ENCODE assay signal across 8 mouse cellular contexts in the genomic region with DNA sequence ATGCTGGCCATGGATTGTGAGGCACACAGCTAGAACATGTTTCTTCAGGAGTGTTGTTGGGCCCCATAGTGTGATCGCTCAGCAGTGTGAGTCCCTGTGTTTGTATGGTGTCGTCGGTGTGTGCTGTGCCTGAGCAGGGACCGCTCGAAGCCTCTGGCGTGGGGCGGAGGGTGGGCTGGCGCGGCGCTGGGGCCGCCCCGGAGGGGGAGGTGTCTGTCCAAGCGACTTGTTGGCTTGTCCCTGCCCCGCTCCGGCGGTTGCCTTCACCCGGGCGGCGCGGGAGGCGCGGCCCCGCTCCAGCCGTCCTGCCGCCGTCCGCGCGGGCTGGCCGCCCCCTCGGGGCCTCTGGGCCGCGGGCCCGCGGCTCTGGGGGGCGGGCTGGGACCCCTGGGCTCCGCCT. TPM values are rescaled to one million over a fixed set of nuclear protein-coding genes. Genes with fewer than 3 reads are reported as not detected.
DNase-seq lines count a peak whose midpoint lies in the region; ATAC-seq and TF ChIP-seq lines count a peak whose summit lies in the region.

No protein-coding gene starts in this region.

- TF ChIP-seq POLR2A in spleen, adult 2 months (IDR thresholded peaks at IDR 0.05; ENCODE audit: low read depth, low read length) = no peak

- H3K4me3 ChIP-seq in G1E (ENCODE audit: low read depth, low read length) = peak overlapping the region; percentile 74
- H3K4me3 ChIP-seq in embryonic facial prominence, embryonic 11.5 days (ENCODE audit: low read depth, low read length) = peak overlapping the region; percentile 56
- peak overlapping the region; percentile 99 for H3K4me3 ChIP-seq in heart, embryonic 10.5 days
- peak overlapping the region; percentile 82 for H3K4me3 ChIP-seq in lung, postnatal 0 days (ENCODE audit: low read depth, low read length)
- H3K4me3 ChIP-seq in spleen, adult 2 months (ENCODE audit: extremely low read depth, insufficient read depth, insufficient read length) = peak overlapping the region; percentile 50; the same call in 1 of the 2 replicates

- peaks cover 21% of the 10 kb centered on the region for H3K27me3 ChIP-seq in G1E (ENCODE audit: insufficient read depth, low read length)
- peaks cover 7% of the 10 kb centered on the region; the same call in 1 of the 2 replicates for H3K27me3 ChIP-seq in embryonic facial prominence, embryonic 11.5 days (ENCODE audit: control insufficient read depth, insufficient read depth, low read length)
- H3K27me3 ChIP-seq in heart, embryonic 10.5 days (ENCODE audit: insufficient read depth, poor library complexity, severe bottlenecking) = no peaks in the 10 kb centered on the region
- no peaks in the 10 kb centered on the region for H3K27me3 ChIP-seq in lung, postnatal 0 days (replicated peaks; ENCODE audit: insufficient read depth, low read length)
- peaks cover 9% of the 10 kb centered on the region for H3K27me3 ChIP-seq in spleen, adult 2 months (ENCODE audit: control insufficient read depth, insufficient read depth, low read length)

- H3K4me1 ChIP-seq in G1E (ENCODE audit: insufficient read depth, low read depth, low read length) = peaks cover 94% of the 10 kb centered on the region
- peaks cover 27% of the 10 kb centered on the region for H3K4me1 ChIP-seq in embryonic facial prominence, embryonic 11.5 days (ENCODE audit: control insufficient read depth, insufficient read depth, low read length)
- peaks cover 99% of the 10 kb centered on the region for H3K4me1 ChIP-seq in heart, embryonic 10.5 days
- H3K4me1 ChIP-seq in lung, postnatal 0 days (ENCODE audit: insufficient read depth, low read depth, low read length) = peaks cover 61% of the 10 kb centered on the region
- peaks cover 12% of the 10 kb centered on the region for H3K4me1 ChIP-seq in spleen, adult 2 months (ENCODE audit: control insufficient read depth, insufficient read depth, insufficient read length)

- WGBS in embryonic facial prominence, embryonic 11.5 days = 4% methylated on average over 17 of the region's 37 CpGs
- WGBS in heart, embryonic 10.5 days = under 1% methylated on average over 36 of the region's 37 CpGs
- WGBS in lung, postnatal 0 days = 3% methylated on average over 9 of the region's 37 CpGs
- WGBS in spleen, adult 2 months = 3% methylated on average over 34 of the region's 37 CpGs

- H3K9me3 ChIP-seq in G1E (replicated peaks) = no peaks in the 10 kb centered on the region
- no peaks in the 10 kb centered on the region for H3K9me3 ChIP-seq in embryonic facial prominence, embryonic 11.5 days (replicated peaks; ENCODE audit: control insufficient read depth, low read length)
- H3K9me3 ChIP-seq in heart, embryonic 10.5 days = no peaks in the 10 kb centered on the region
- no peaks in the 10 kb centered on the region for H3K9me3 ChIP-seq in lung, postnatal 0 days (ENCODE audit: low read length)

- TF ChIP-seq EP300 in lung, postnatal 0 days (IDR thresholded peaks at IDR 0.05) = no peak

- peaks cover 39% of the 10 kb centered on the region for H3K36me3 ChIP-seq in G1E (replicated peaks)
- H3K36me3 ChIP-seq in embryonic facial prominence, embryonic 11.5 days (replicated peaks; ENCODE audit: control insufficient read depth, insufficient read depth, low read depth, low read length) = peaks cover 2% of the 10 kb centered on the region
- peaks cover 24% of the 10 kb centered on the region for H3K36me3 ChIP-seq in heart, embryonic 10.5 days
- no peaks in the 10 kb centered on the region; the same call in 1 of the 2 replicates for H3K36me3 ChIP-seq in lung, postnatal 0 days (ENCODE audit: insufficient read depth, low read length)
- no peaks in the 10 kb centered on the region; the same call in 1 of the 2 replicates for H3K36me3 ChIP-seq in spleen, adult 2 months (ENCODE audit: control insufficient read depth, insufficient read depth, low read length)

- peak overlapping the region; percentile 85 for H3K4me2 ChIP-seq in embryonic facial prominence, embryonic 11.5 days (ENCODE audit: low read depth, low read length)
- H3K4me2 ChIP-seq in lung, postnatal 0 days (replicated peaks; ENCODE audit: low read depth, low read length) = peak overlapping the region; percentile 94

- peak overlapping the region; percentile 74 for H3K9ac ChIP-seq in embryonic facial prominence, embryonic 11.5 days (replicated peaks; ENCODE audit: low read length)
- peak overlapping the region; percentile 78 for H3K9ac ChIP-seq in lung, postnatal 0 days (replicated peaks; ENCODE audit: low read depth)

- TF ChIP-seq CTCF in G1E (IDR thresholded peaks at IDR 0.05; ENCODE audit: low read depth, low read length) = no peak
- no peak for TF ChIP-seq CTCF in lung, postnatal 0 days (IDR thresholded peaks at IDR 0.05)
- no peak for TF ChIP-seq CTCF in spleen, adult 2 months (IDR thresholded peaks at IDR 0.05; ENCODE audit: extremely low read depth, insufficient read depth, insufficient read length, insufficient replicate concordance)

- no peak for ATAC-seq in G1E (ENCODE audit: extremely low read depth, insufficient number of reproducible peaks, low FRiP score, poor library complexity, severe bottlenecking)
- no peak for ATAC-seq in embryonic facial prominence, embryonic 11.5 days (replicated peaks; ENCODE audit: insufficient number of reproducible peaks, low FRiP score, low TSS enrichment, low read depth)
- ATAC-seq in lung, postnatal 0 days = peak; percentile 59

- no peak for DNase-seq in G1E (ENCODE audit: low spot score)
- DNase-seq in embryonic facial prominence, embryonic 11.5 days (ENCODE audit: low spot score) = peak; percentile 60
- peak; percentile 94 for DNase-seq in heart, embryonic 10.5 days (ENCODE audit: low spot score)
- DNase-seq in kidney, adult 9 months = peak; percentile 66
- peak; percentile 85 for DNase-seq in lung, postnatal 0 days (ENCODE audit: low spot score)
- no peak for DNase-seq in spleen, adult 2 months (ENCODE audit: low read depth in 1 of 2, low spot score in 2 of 2)
- DNase-seq in thymus, postnatal 10 days (ENCODE audit: low spot score in 2 of 2) = no peak
- DNase-seq in frontal cortex, postnatal 10 days (ENCODE audit: low spot score in 2 of 2) = no peak

- H3K27ac ChIP-seq in embryonic facial prominence, embryonic 11.5 days (replicated peaks; ENCODE audit: low read depth, low read length) = peak overlapping the region; percentile 56; the same call in 1 of the 2 replicates
- H3K27ac ChIP-seq in heart, embryonic 10.5 days = peak overlapping the region; percentile 99
- peak overlapping the region; percentile 94 for H3K27ac ChIP-seq in lung, postnatal 0 days (ENCODE audit: low read length)
- peak overlapping the region; percentile 59 for H3K27ac ChIP-seq in spleen, adult 2 months (ENCODE audit: insufficient read depth, low read length)

RNA-seq across cellular contexts. Expression of a gene that starts 24.6 kb away (rescaled TPM):
- total RNA-seq in G1E (2014; fragmentation: Nextera tagmentation) (8.5 and 17.9 TPM in 2 replicates), G1E (2017) (2.4 and 4.4 TPM in 2 replicates)
- 18.6 and 21.9 TPM in 2 replicates for polyA plus RNA-seq in G1E (2012)
- 3.1 and 4.2 TPM in 2 replicates for polyA plus RNA-seq in embryonic facial prominence, embryonic 11.5 days (2014; fragmentation: Nextera tagmentation; extraction: Ambion mirVana)
- 6.8 and 7.8 TPM in 2 replicates for polyA plus RNA-seq in heart, embryonic 10.5 days (2016; fragmentation: Nextera tagmentation; extraction: Ambion mirVana)
- polyA plus RNA-seq in lung, postnatal 0 days (2015; fragmentation: Nextera tagmentation; extraction: Ambion mirVana) = 7.0 and 8.4 TPM in 2 replicates
- polyA plus RNA-seq in spleen, adult 2 months (2012; rRNA removed) = 39.7 and 50.2 TPM in 2 replicates

Comparison
In these comparisons a context has a peak if more than half of its experiments do, and no peak if none do; other contexts are left out.
1. DNase-seq: peak in embryonic facial prominence, embryonic 11.5 days (single experiment), heart, embryonic 10.5 days (single experiment), kidney, adult 9 months (single experiment) and lung, postnatal 0 days (single experiment); none in G1E (single experiment), spleen, adult 2 months (0 of 2), thymus, postnatal 10 days (0 of 2) and frontal cortex, postnatal 10 days (0 of 2).
2. Peak in every context shown above with its lines, with median percentiles within 50 percentile points of each other: H3K4me3 ChIP-seq and H3K27ac ChIP-seq.